Mouse (Mus musculus): Measurements from ENCODE around the gene Ash1l.

Ash1l gene

GRCm38 (mm10) chr3:89090694-89091655, 140.6 kb downstream of the Ash1l start:
- peak; percentile 67 to 88 for DNase-seq (ENCODE audit: low spot score in 2 of 2)

GRCm38 (mm10) chr3:89091811-89092508, 141.5 kb downstream of the Ash1l start:
- no peak for DNase-seq (ENCODE audit: low spot score in 2 of 2)

GRCm38 (mm10) chr3:89092509-89093090, 142.2 kb downstream of the Ash1l start:
- DNase-seq (ENCODE audit: low spot score in 2 of 2) = no peak

- DNase-seq (ENCODE audit: low spot score in 2 of 2) = peak; percentile 56 to 68
These were observed 142.8 kb downstream of the Ash1l start, which contains the start of gene Rusc1 for GRCm38 (mm10) chr3:89093175-89093574. TSS of gene Rusc1 (minus strand) at chr3:89093311.

GRCm38 (mm10) chr3:89094021-89094420, 143.6 kb downstream of the Ash1l start:
- DNase-seq (ENCODE audit: low spot score in 2 of 2) = no peak

- DNase-seq (ENCODE audit: low spot score in 2 of 2) = no peak
These were observed 150.4 kb downstream of the Ash1l start, which contains the start of gene Gm43738 for GRCm38 (mm10) chr3:89100811-89101210. TSS of gene Gm43738 (minus strand) at chr3:89101099.

GRCm38 (mm10) chr3:89101459-89101811, 151.0 kb downstream of the Ash1l start:
- DNase-seq (ENCODE audit: low spot score in 2 of 2) = no peak

- DNase-seq (ENCODE audit: low spot score in 2 of 2) = peak; percentile 60 to 93
These were observed 151.5 kb downstream of the Ash1l start, which contains the start of gene Fdps for GRCm38 (mm10) chr3:89101812-89102494. TSS of gene Fdps (minus strand) at chr3:89101959.

- DNase-seq (ENCODE audit: low spot score in 2 of 2) = no peak
These were observed 152.3 kb downstream of the Ash1l start for GRCm38 (mm10) chr3:89102495-89103290.

GRCm38 (mm10) chr3:89103291-89103595, 152.8 kb downstream of the Ash1l start:
- no peak for DNase-seq (ENCODE audit: low spot score in 2 of 2)

GRCm38 (mm10) chr3:89106881-89107280, 156.5 kb downstream of the Ash1l start:
- DNase-seq (ENCODE audit: low spot score in 2 of 2) = no peak

GRCm38 (mm10) chr3:89107545-89107944, 157.1 kb downstream of the Ash1l start:
- DNase-seq (ENCODE audit: low spot score in 2 of 2) = no peak

GRCm38 (mm10) chr3:89108146-89108545, 157.7 kb downstream of the Ash1l start:
- no peak for DNase-seq (ENCODE audit: low spot score in 2 of 2)

GRCm38 (mm10) chr3:89113058-89113457, 162.6 kb downstream of the Ash1l start:
- DNase-seq (ENCODE audit: low spot score in 2 of 2) = no peak

GRCm38 (mm10) chr3:89115522-89115921, 165.1 kb downstream of the Ash1l start:
- no peak for DNase-seq (ENCODE audit: low spot score in 2 of 2)

- DNase-seq (ENCODE audit: low spot score in 2 of 2) = peak in 1 of 2 experiments; percentile 41
These were observed 172.9 kb downstream of the Ash1l start for GRCm38 (mm10) chr3:89123313-89123712.

GRCm38 (mm10) chr3:89124241-89124640, 173.8 kb downstream of the Ash1l start:
- no peak for DNase-seq (ENCODE audit: low spot score in 2 of 2)

- no peak for DNase-seq (ENCODE audit: low spot score in 2 of 2)
These were observed 175.6 kb downstream of the Ash1l start for GRCm38 (mm10) chr3:89125981-89126380.
